Mouse (Mus musculus) liver, adult 2 months (tissue): Measurements from ENCODE around the gene Nrp2. TPM values are rescaled to one million over a fixed set of nuclear protein-coding genes. Genes with fewer than 3 reads are reported as not detected.

Experiments used
- DNase-seq: peaks from one replicate; pipeline ENCODE4 v3.0.0-alpha.2; 2011; ENCODE audit warnings: low read depth, low spot score; ENCODE audit errors: extremely low read depth
- H3K27ac ChIP-seq: fragments of 200-500 bp; replicated peaks from 2 replicates; pipeline ENCODE4 v1.5.1; 2012; ENCODE audit warnings: low read depth, mild to moderate bottlenecking, control low read depth, inconsistent platforms, low read length; ENCODE audit not compliant: insufficient read depth
- H3K27me3 ChIP-seq: fragments of 200-500 bp; 2 replicates; pipeline ENCODE4 v1.6.1; 2012; ENCODE audit warnings: mild to moderate bottlenecking, moderate library complexity, low read length, inconsistent platforms; ENCODE audit not compliant: control insufficient read depth, insufficient read depth
- H3K36me3 ChIP-seq: fragments of 200-500 bp; 2 replicates; pipeline ENCODE4 v1.6.1; 2012; ENCODE audit warnings: low read length, inconsistent platforms; ENCODE audit not compliant: control insufficient read depth, insufficient read depth
- H3K4me1 ChIP-seq: fragments of 200-500 bp; 2 replicates; pipeline ENCODE4 v1.6.1; 2011; ENCODE audit warnings: low read length; ENCODE audit not compliant: control insufficient read depth, insufficient read depth
- H3K4me3 ChIP-seq: fragments of 200-500 bp; 2 replicates; pipeline ENCODE4 v1.5.1; 2011; ENCODE audit warnings: low read depth, mild to moderate bottlenecking, control low read depth, low read length, moderate library complexity; ENCODE audit not compliant: insufficient read depth
- H3K79me2 ChIP-seq: fragments of 200-500 bp; 2 replicates; pipeline ENCODE4 v1.6.1; 2012; ENCODE audit warnings: inconsistent platforms, mild to moderate bottlenecking, low read length, moderate library complexity; ENCODE audit not compliant: control insufficient read depth, insufficient read depth
- H3K9ac ChIP-seq: fragments of 200-500 bp; 2 replicates; pipeline ENCODE4 v1.6.1; 2012; ENCODE audit warnings: low read depth, mild to moderate bottlenecking, control low read depth, inconsistent platforms, low read length
- CTCF ChIP-seq: fragments of 200-500 bp; IDR thresholded peaks from 2 replicates; pipeline ENCODE4 v1.5.1; 2011; ENCODE audit warnings: low read depth, low read length, control low read depth
- POLR2A ChIP-seq: fragments of 200-500 bp; IDR thresholded peaks from 2 replicates; pipeline ENCODE4 v1.6.1; 2011; ENCODE audit warnings: low read length, control low read depth; ENCODE audit not compliant: insufficient read depth; ENCODE audit errors: extremely low read depth
- WGBS: fragments of 180-500 bp; shearing (Covaris S2); methylation state at CpG from one replicate; pipeline ENCODE4 v1.1.7; 2018; 5-methylcytosine and 5-hydroxymethylcytosine counted together
- polyA plus RNA-seq: library from polyadenylated mRNA; depleted of rRNA; stranded (reverse); fragments of >200 nt; gene quantifications from 2 replicates; pipeline ENCODE4 v1.2.3, GENCODE M21; 2012
- total RNA-seq: library from RNA; depleted of rRNA; stranded (reverse); fragments of >200 nt; gene quantifications from 2 replicates; pipeline ENCODE4 v1.2.3, GENCODE M21; 2014

Nrp2 gene
- total and polyA plus RNA-seq, 2 experiments: 3.2 to 11.4 TPM

- Histone ChIP-seq H3K27ac (no peak overlapping the region), H3K9ac (0 out of 2 replicates have a peak overlapping the region, but pooled peaks have one; percentile 26), H3K36me3 (no peaks in the 10 kb centered on the region), H3K27me3 (no peaks in the 10 kb centered on the region; the same call in 1 of the 2 replicates), H3K4me1 (no peaks in the 10 kb centered on the region), H3K79me2 (no peaks in the 10 kb centered on the region), H3K4me3 (no peak overlapping the region)
- TF ChIP-seq CTCF: no peak
- no peak for TF ChIP-seq POLR2A
- 58% methylated on average over 9 of the region's 9 CpGs for WGBS
- no peak for DNase-seq
Measured at GRCm38 (mm10) chr1:62796038-62796647, 93.1 kb downstream of the Nrp2 start.

GRCm38 (mm10) chr1:62799427-62799826 lies 96.3 kb downstream of the Nrp2 start:
- no peak overlapping the region for H3K27ac ChIP-seq
- no peak overlapping the region for H3K9ac ChIP-seq
- no peaks in the 10 kb centered on the region for H3K27me3 ChIP-seq
- H3K4me1 ChIP-seq: no peaks in the 10 kb centered on the region
- DNase-seq: no peak
- 63% methylated on average over 4 of the region's 4 CpGs for WGBS
- no peak overlapping the region for H3K4me3 ChIP-seq
- H3K79me2 ChIP-seq: no peaks in the 10 kb centered on the region
- H3K36me3 ChIP-seq: no peaks in the 10 kb centered on the region
- TF ChIP-seq POLR2A: no peak
- no peak for TF ChIP-seq CTCF

- no peaks in the 10 kb centered on the region for H3K27me3 ChIP-seq
- H3K36me3 ChIP-seq: no peaks in the 10 kb centered on the region
- DNase-seq: no peak
- no peak for TF ChIP-seq POLR2A
- no peak for TF ChIP-seq CTCF
- no peak overlapping the region for H3K9ac ChIP-seq
- 93% methylated on average over 5 of the region's 5 CpGs for WGBS
- H3K27ac ChIP-seq: no peak overlapping the region
- H3K79me2 ChIP-seq: no peaks in the 10 kb centered on the region
- no peaks in the 10 kb centered on the region for H3K4me1 ChIP-seq
- H3K4me3 ChIP-seq: no peak overlapping the region
Measured at GRCm38 (mm10) chr1:62800351-62800750, 97.3 kb downstream of the Nrp2 start.

- no peaks in the 10 kb centered on the region for H3K4me1 ChIP-seq
- no peak overlapping the region for H3K27ac ChIP-seq
- H3K4me3 ChIP-seq: no peak overlapping the region
- no peak overlapping the region for H3K9ac ChIP-seq
- TF ChIP-seq CTCF: no peak
- H3K79me2 ChIP-seq: no peaks in the 10 kb centered on the region
- WGBS: 77% methylated on average over 4 of the region's 4 CpGs
- DNase-seq: no peak
- no peaks in the 10 kb centered on the region for H3K27me3 ChIP-seq
- H3K36me3 ChIP-seq: no peaks in the 10 kb centered on the region
Measured at GRCm38 (mm10) chr1:62801429-62801828, 98.3 kb downstream of the Nrp2 start.

GRCm38 (mm10) chr1:62801842-62802241 lies 98.8 kb downstream of the Nrp2 start:
- no peaks in the 10 kb centered on the region for H3K27me3 ChIP-seq
- no peak overlapping the region for H3K27ac ChIP-seq
- no peaks in the 10 kb centered on the region for H3K79me2 ChIP-seq
- H3K36me3 ChIP-seq: no peaks in the 10 kb centered on the region
- 86% methylated on average over 3 of the region's 3 CpGs for WGBS
- no peak overlapping the region for H3K4me3 ChIP-seq
- TF ChIP-seq CTCF (no peak), POLR2A (no peak)
- no peak for DNase-seq
- H3K4me1 ChIP-seq: no peaks in the 10 kb centered on the region
- no peak overlapping the region for H3K9ac ChIP-seq

GRCm38 (mm10) chr1:62803544-62803943 lies 100.5 kb downstream of the Nrp2 start:
- H3K4me3 ChIP-seq: no peak overlapping the region
- H3K9ac ChIP-seq: no peak overlapping the region

More at GRCm38 (mm10) chr1:62803544-62803943, 100.5 kb downstream of the Nrp2 start:
- H3K27ac ChIP-seq: no peak overlapping the region
- no peaks in the 10 kb centered on the region for H3K27me3 ChIP-seq
- no peak for DNase-seq
- H3K4me1 ChIP-seq: peaks cover 3% of the 10 kb centered on the region; the same call in 1 of the 2 replicates
- no peaks in the 10 kb centered on the region for H3K36me3 ChIP-seq
- no peaks in the 10 kb centered on the region for H3K79me2 ChIP-seq
- TF ChIP-seq CTCF: no peak
- no peak for TF ChIP-seq POLR2A
- WGBS: 71% methylated on average over 1 of the region's 1 CpGs
